Mouse (Mus musculus) small intestine, adult 2 months (tissue): ENCODE measurements around the gene Mcf2.

Experiments used
- CTCF ChIP-seq: fragments of 200-500 bp; IDR thresholded peaks from 2 replicates; pipeline ENCODE4 v1.5.1; 2012; ENCODE audit warnings: low read depth, mild to moderate bottlenecking, control low read depth, inconsistent platforms, low read length, moderate library complexity, mixed read lengths; ENCODE audit not compliant: insufficient replicate concordance, insufficient read length; ENCODE audit errors: extremely low read depth
- POLR2A ChIP-seq: fragments of 200-500 bp; IDR thresholded peaks from 2 replicates; pipeline ENCODE4 v1.6.1; 2012; ENCODE audit warnings: low read depth, mild to moderate bottlenecking, control low read depth, inconsistent platforms, low read length, moderate library complexity

DNA sequence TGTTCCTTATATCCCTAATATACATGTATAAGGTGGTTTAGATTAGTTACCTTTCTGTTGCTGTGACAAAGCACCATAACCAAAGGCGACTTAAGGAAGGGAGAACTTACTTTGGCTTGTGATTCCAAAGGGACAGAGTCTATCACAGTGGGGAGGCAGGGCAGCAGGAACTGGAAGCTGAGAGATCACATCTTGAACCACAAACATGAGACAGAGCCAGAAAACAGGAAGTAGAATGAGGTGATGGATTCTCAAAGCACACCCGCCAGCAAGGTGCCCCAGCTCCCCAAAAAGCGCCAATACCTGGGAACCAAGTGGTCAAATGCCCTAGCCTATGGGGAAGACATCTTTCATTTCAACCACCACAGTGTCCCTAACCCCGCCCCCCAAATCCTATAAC is 157.9 kb downstream of the Mcf2 start:
- TF ChIP-seq POLR2A = no peak
- TF ChIP-seq CTCF = no peak
